Mouse (Mus musculus): ENCODE data around the gene Ace.

- TF ChIP-seq POLR2A (IDR thresholded peaks at IDR 0.05; ENCODE audit: insufficient read depth, low read depth, low read length) (no peak), CTCF (IDR thresholded peaks at IDR 0.05) (no peak), EP300 (IDR thresholded peaks at IDR 0.05; ENCODE audit: insufficient read depth, low read depth, low read length) (no peak)
These were observed 19.7 kb downstream of the Ace start for GRCm38 (mm10) chr11:105987446-105987845.
